Mouse (Mus musculus): ENCODE measurements at regions not wholly inside any gene's neighbourhood (a gene's known extent, or its start where the extent isn't known, plus 50 kb on each side); places are given as distances from the start of the nearest gene placed in this dataset.

GRCm38 (mm10) chr12:58743800-58744199, 268.0 kb downstream of the Sec23a start:
- Histone ChIP-seq H3K4me1 (no peaks in the 10 kb centered on the region), H3K27ac (no peak overlapping the region), H3K9me3 (replicated peaks) (no peaks in the 10 kb centered on the region), H3K4me2 (replicated peaks) (no peak overlapping the region), H3K4me3 (no peak overlapping the region), H3K27me3 (no peaks in the 10 kb centered on the region), H3K9ac (no peak overlapping the region), H3K36me3 (no peaks in the 10 kb centered on the region)
- ATAC-seq (ENCODE audit: low FRiP score), result no peak
- WGBS, result 85% methylated on average over 1 of the region's 1 CpGs

- no peaks in the 10 kb centered on the region for H3K27me3 ChIP-seq
- H3K4me3 ChIP-seq, result no peak overlapping the region
- H3K27ac ChIP-seq, result no peak overlapping the region
- no peaks in the 10 kb centered on the region for H3K4me1 ChIP-seq
- H3K36me3 ChIP-seq, result no peaks in the 10 kb centered on the region
- no peak overlapping the region for H3K9ac ChIP-seq
- ATAC-seq (ENCODE audit: low FRiP score), result no peak
- no peak overlapping the region for H3K4me2 ChIP-seq (replicated peaks)
- 53% methylated on average over 1 of the region's 1 CpGs for WGBS
- no peaks in the 10 kb centered on the region for H3K9me3 ChIP-seq (replicated peaks)
Observed at GRCm38 (mm10) chr12:58728094-58728493, 283.7 kb downstream of the Sec23a start.

DNA sequence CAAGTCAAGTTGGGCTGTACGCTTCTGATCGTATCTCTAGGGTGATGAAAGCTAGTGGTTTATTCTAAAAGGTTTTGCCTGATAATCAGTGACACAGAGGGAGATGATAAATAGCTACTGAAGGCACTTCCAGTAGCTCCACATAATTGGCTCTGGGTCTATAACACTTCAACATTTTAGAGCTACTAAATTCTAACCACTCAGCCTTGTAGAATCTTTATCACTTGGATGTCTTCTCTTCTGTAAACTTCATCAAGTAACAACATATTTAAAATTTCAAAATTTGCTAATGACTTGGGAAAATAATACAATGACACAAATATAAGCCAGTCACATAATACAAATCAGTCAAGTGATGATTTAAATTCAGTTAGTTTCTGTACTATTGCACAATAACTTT, 284.3 kb downstream of the Sec23a start:
- no peak overlapping the region for H3K4me3 ChIP-seq
- no peak overlapping the region for H3K27ac ChIP-seq
- H3K4me1 ChIP-seq, result no peaks in the 10 kb centered on the region
- no peaks in the 10 kb centered on the region for H3K27me3 ChIP-seq
- no peak overlapping the region for H3K4me2 ChIP-seq (replicated peaks)
- no peak overlapping the region for H3K9ac ChIP-seq
- H3K9me3 ChIP-seq (replicated peaks), result no peaks in the 10 kb centered on the region
- 97% methylated on average over 2 of the region's 2 CpGs for WGBS
- no peaks in the 10 kb centered on the region for H3K36me3 ChIP-seq
- ATAC-seq (ENCODE audit: low FRiP score), result no peak

- Histone ChIP-seq H3K9ac (no peak overlapping the region), H3K9me3 (replicated peaks) (no peaks in the 10 kb centered on the region), H3K4me1 (no peaks in the 10 kb centered on the region), H3K27me3 (no peaks in the 10 kb centered on the region), H3K4me3 (no peak overlapping the region), H3K36me3 (no peaks in the 10 kb centered on the region), H3K4me2 (replicated peaks) (no peak overlapping the region), H3K27ac (no peak overlapping the region)
- no peak for ATAC-seq (ENCODE audit: low FRiP score)
- WGBS, result 92% methylated on average over 6 of the region's 6 CpGs
Observed at GRCm38 (mm10) chr12:58717908-58718307, 293.9 kb downstream of the Sec23a start.

DNA sequence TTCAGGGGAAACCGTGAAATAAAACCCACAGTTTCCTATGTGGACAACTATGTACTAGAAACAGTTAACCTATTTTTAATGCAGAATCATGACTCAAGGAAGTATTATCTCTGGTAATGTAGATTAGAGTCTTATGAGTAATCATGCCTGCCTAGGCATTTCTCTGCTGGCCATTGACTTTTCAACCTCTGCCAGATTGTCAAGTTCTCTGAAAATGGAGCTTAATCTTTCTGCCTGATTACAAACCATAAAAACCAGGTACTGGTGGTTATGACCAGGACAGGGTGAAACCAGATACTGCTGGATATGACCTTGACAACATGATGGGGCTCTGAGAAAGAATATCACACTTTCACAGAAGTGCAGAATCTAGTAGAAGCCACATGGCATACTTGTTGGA, 297.6 kb downstream of the Sec23a start:
- ATAC-seq (ENCODE audit: low FRiP score), result no peak

GRCm38 (mm10) chr12:58695680-58696079, 316.1 kb downstream of the Sec23a start:
- H3K4me1 ChIP-seq, result no peaks in the 10 kb centered on the region
- WGBS, result 85% methylated on average over 5 of the region's 5 CpGs
- H3K4me2 ChIP-seq (replicated peaks), result no peak overlapping the region
- H3K27me3 ChIP-seq, result no peaks in the 10 kb centered on the region
- no peak overlapping the region for H3K27ac ChIP-seq
- no peak overlapping the region for H3K4me3 ChIP-seq
- no peak overlapping the region for H3K9ac ChIP-seq
- no peak for ATAC-seq (ENCODE audit: low FRiP score)
- no peaks in the 10 kb centered on the region for H3K36me3 ChIP-seq
- 0 out of 2 replicates have a peak, but pooled peaks cover 5% of the 10 kb centered on the region for H3K9me3 ChIP-seq (replicated peaks)

More for the DNA sequence above, 297.6 kb downstream of the Sec23a start:
- H3K9ac ChIP-seq, result no peak overlapping the region
- no peaks in the 10 kb centered on the region for H3K36me3 ChIP-seq
- H3K4me3 ChIP-seq, result no peak overlapping the region
- H3K27me3 ChIP-seq, result no peaks in the 10 kb centered on the region
- no peak overlapping the region for H3K27ac ChIP-seq
- 95% methylated on average over 1 of the region's 1 CpGs for WGBS
- no peak overlapping the region for H3K4me2 ChIP-seq (replicated peaks)
- H3K9me3 ChIP-seq (replicated peaks), result no peaks in the 10 kb centered on the region
- H3K4me1 ChIP-seq, result no peaks in the 10 kb centered on the region

DNA sequence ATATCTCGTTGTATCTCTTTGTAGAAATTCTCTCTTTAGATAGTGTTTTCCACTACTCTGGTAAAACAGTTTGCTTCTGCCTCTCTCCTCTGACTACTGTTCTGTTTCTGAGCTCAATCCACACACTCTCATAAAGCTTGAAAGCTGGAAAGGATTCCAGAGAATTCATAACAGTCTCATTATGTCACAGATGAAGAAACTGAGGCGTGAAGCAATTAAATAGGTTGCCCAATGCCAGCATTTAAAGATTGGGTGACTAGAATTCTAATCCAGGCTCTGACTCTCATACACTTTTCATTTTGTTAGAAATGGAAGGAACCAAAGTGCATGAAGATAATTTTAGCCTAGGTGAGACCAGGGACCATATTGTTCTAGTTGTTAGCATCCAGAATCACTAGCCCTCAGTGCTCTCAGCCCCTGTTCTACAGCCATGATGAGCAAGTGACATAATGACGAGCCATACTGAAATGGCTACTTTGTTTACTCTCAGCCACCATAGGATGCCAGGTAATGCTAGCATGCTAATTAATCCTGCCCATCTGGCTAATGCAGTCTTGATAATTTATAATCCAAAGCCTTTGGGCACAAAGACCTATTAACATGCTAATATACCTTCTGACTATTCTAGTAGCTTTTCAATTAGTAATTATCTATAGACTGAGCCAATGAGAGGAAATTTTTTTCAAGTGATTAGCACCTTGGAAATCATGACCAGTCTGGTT, 341.7 kb downstream of the Sec23a start:
- WGBS, result 78% methylated on average over 3 of the region's 3 CpGs
- Histone ChIP-seq H3K9ac (no peak overlapping the region), H3K4me3 (no peak overlapping the region), H3K9me3 (replicated peaks) (no peaks in the 10 kb centered on the region), H3K4me2 (replicated peaks) (no peak overlapping the region), H3K4me1 (no peaks in the 10 kb centered on the region), H3K36me3 (no peaks in the 10 kb centered on the region), H3K27me3 (no peaks in the 10 kb centered on the region), H3K27ac (no peak overlapping the region)
- ATAC-seq (ENCODE audit: low FRiP score), result peak; percentile 84

- no peak for ATAC-seq (ENCODE audit: low FRiP score)
Observed at GRCm38 (mm10) chr12:58654530-58655056, 357.2 kb downstream of the Sec23a start.

GRCm38 (mm10) chr12:58653751-58654150, 358.1 kb downstream of the Sec23a start:
- Histone ChIP-seq H3K4me1 (peaks cover 3% of the 10 kb centered on the region), H3K4me3 (no peak overlapping the region), H3K9ac (no peak overlapping the region), H3K9me3 (replicated peaks) (no peaks in the 10 kb centered on the region), H3K27ac (no peak overlapping the region), H3K27me3 (no peaks in the 10 kb centered on the region), H3K36me3 (no peaks in the 10 kb centered on the region), H3K4me2 (replicated peaks) (no peak overlapping the region)
- no peak for ATAC-seq (ENCODE audit: low FRiP score)
- WGBS, result 73% methylated on average over 6 of the region's 6 CpGs

More at GRCm38 (mm10) chr12:58654530-58655056, 357.2 kb downstream of the Sec23a start:
- no peaks in the 10 kb centered on the region for H3K9me3 ChIP-seq (replicated peaks)
- no peak overlapping the region for H3K4me3 ChIP-seq
- no peak overlapping the region for H3K9ac ChIP-seq
- WGBS, result 91% methylated on average over 2 of the region's 2 CpGs
- H3K4me2 ChIP-seq (replicated peaks), result no peak overlapping the region
- H3K36me3 ChIP-seq, result no peaks in the 10 kb centered on the region
- no peak overlapping the region for H3K27ac ChIP-seq
- peaks cover 3% of the 10 kb centered on the region for H3K4me1 ChIP-seq
- H3K27me3 ChIP-seq, result no peaks in the 10 kb centered on the region

DNA sequence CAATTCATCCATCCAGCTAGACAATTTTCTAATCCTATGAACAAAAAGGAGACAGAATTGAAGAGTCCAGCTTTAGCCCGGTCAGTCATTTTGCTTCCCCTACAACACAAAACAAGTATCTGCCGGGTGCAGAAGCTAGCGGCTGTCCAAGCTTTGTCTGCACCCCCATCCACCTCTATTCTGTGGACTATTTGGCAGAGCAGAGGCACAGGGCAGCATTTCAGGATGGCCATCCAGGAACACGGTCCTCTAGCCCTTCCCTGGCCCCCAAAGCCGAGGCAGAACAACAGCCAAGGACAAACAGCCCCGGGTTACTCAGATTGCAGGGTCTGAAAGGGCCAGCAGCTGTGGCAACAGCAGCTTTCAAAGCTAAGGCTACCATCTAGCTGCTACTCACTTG, 358.6 kb downstream of the Sec23a start:
- Histone ChIP-seq H3K27ac (no peak overlapping the region), H3K27me3 (no peaks in the 10 kb centered on the region), H3K9ac (no peak overlapping the region), H3K36me3 (no peaks in the 10 kb centered on the region), H3K9me3 (replicated peaks) (no peaks in the 10 kb centered on the region), H3K4me2 (replicated peaks) (no peak overlapping the region), H3K4me1 (peaks cover 3% of the 10 kb centered on the region), H3K4me3 (no peak overlapping the region)
- 76% methylated on average over 6 of the region's 6 CpGs for WGBS
- ATAC-seq (ENCODE audit: low FRiP score), result no peak

DNA sequence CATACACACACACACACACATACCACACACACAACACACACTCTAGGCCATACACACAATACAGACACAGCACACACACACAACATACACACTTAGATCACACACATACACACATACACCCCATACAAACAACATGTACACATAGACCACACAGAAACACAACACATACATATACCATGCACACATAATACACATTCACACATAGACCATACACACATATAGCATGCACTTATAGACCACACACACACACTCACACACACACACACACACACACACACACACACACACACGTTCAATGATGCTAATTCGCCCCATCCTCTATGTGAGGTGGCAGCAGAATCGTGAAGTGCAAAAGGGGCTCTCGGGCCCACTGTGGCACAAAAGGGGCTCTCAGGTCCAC, 359.1 kb downstream of the Sec23a start:
- H3K4me1 ChIP-seq, result peaks cover 3% of the 10 kb centered on the region
- no peak for ATAC-seq (ENCODE audit: low FRiP score)
- no peak overlapping the region for H3K4me2 ChIP-seq (replicated peaks)
- no peaks in the 10 kb centered on the region for H3K9me3 ChIP-seq (replicated peaks)
- H3K27me3 ChIP-seq, result no peaks in the 10 kb centered on the region
- no peaks in the 10 kb centered on the region for H3K36me3 ChIP-seq
- H3K4me3 ChIP-seq, result no peak overlapping the region
- whole genome bisulfite sequencing, result 89% methylated on average over 4 of the region's 4 CpGs
- H3K9ac ChIP-seq, result no peak overlapping the region
- no peak overlapping the region for H3K27ac ChIP-seq

DNA sequence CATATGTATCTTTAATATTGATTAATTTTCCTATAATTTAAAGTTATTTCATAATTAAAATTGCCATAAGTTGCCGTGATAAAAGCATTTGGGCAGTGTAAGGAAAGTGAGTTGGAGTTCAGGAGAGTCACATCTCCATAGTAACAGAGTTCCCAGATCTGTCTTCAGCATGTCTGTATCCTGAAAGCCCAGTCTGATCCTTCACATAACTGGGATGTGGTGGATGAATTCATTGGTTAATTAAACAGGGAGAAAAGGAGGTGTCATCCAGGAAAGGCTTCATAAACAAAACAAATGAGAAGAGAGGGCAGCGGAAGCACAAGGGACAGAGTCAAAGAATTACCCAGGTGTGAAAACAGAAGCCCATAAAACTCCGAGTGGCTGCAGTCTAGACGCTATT, 363.5 kb downstream of the Sec23a start:
- no peak overlapping the region for H3K4me2 ChIP-seq (replicated peaks)
- no peaks in the 10 kb centered on the region for H3K27me3 ChIP-seq
- no peaks in the 10 kb centered on the region for H3K36me3 ChIP-seq
- no peaks in the 10 kb centered on the region for H3K9me3 ChIP-seq (replicated peaks)
- H3K4me3 ChIP-seq, result no peak overlapping the region
- H3K9ac ChIP-seq, result no peak overlapping the region
- WGBS, result 34% methylated on average over 4 of the region's 4 CpGs
- H3K27ac ChIP-seq, result no peak overlapping the region
- H3K4me1 ChIP-seq, result peaks cover 2% of the 10 kb centered on the region
- ATAC-seq (ENCODE audit: low FRiP score), result no peak

- ATAC-seq (ENCODE audit: low FRiP score), result no peak
- 56% methylated on average over 3 of the region's 3 CpGs for WGBS
Observed at GRCm38 (mm10) chr12:58643843-58644242, 368.0 kb downstream of the Sec23a start.

More at GRCm38 (mm10) chr12:58643843-58644242, 368.0 kb downstream of the Sec23a start:
- Histone ChIP-seq H3K9me3 (replicated peaks) (no peaks in the 10 kb centered on the region), H3K36me3 (no peaks in the 10 kb centered on the region), H3K4me2 (replicated peaks) (no peak overlapping the region), H3K27me3 (no peaks in the 10 kb centered on the region), H3K4me3 (no peak overlapping the region), H3K4me1 (no peaks in the 10 kb centered on the region), H3K9ac (no peak overlapping the region), H3K27ac (no peak overlapping the region)

All from hindbrain, embryonic 12.5 days (tissue).